Mouse (Mus musculus): ENCODE data around the gene Cacna2d2.

The Cacna2d2 gene

DNA sequence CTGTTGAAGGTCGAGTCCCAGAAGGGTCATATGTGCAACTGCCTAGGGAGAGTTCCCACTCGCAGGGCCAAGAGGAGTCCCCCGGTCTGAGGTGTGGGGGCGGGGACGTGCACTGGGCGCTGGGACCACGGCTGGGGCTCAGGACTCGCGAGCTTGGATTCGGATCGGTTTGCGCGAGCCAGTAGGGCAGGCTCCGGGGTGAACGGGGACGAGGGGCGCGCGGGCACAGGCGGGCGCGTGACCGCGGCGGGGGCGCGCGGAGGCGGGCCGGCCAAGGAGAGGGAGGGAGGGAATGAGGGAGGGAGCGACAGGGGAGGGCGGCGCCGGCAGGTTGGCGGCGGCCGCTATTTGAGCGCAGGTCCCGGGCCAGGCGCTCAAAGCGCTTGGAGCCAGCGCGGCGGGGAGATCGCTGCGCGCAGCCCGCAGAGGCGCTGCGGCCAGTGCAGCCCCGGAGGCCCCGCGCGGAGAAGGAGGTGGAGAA, at the start of gene Cacna2d2:
Gene Cacna2d2 (plus strand): TSS at position 122 of the 481 bp plus-strand sequence.
- in situ Hi-C loops (cut with MboI; ENCODE audit: low pct_unique_long_range_greater_than_20kb in 1 of 2, low sequenced_read_pairs in 2 of 2, unreplicated experiment in 1 of 2), result no loop called here

DNA sequence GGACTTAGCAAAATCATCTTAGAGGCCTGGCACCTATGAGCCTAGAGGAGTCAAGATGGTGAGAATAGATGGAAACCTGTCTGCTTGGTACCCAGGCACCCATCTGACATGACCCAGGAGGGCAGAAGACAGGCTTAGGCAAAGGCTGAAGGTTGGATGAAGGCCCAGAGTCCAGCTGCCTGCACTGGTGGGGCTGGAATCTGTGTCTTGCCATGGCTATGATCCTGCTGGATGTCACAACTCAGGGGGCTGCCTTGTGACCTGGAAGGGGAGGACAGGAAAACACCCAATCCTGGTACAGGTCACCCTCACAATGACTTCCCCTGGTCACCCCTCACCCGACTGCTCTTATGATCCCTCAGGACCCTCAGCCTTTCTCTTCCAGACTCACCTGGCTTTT, 44.6 kb upstream of the Cacna2d2 start:
- in situ Hi-C loops (cut with MboI; ENCODE audit: low pct_unique_long_range_greater_than_20kb in 1 of 2, low sequenced_read_pairs in 2 of 2, unreplicated experiment in 1 of 2), result loop anchor here (5.0 to 10.0 kb wide), 2 partner anchors 60 to 157 kb away; partner anchors contain the start of gene Cish (in 1 of the 2)

DNA sequence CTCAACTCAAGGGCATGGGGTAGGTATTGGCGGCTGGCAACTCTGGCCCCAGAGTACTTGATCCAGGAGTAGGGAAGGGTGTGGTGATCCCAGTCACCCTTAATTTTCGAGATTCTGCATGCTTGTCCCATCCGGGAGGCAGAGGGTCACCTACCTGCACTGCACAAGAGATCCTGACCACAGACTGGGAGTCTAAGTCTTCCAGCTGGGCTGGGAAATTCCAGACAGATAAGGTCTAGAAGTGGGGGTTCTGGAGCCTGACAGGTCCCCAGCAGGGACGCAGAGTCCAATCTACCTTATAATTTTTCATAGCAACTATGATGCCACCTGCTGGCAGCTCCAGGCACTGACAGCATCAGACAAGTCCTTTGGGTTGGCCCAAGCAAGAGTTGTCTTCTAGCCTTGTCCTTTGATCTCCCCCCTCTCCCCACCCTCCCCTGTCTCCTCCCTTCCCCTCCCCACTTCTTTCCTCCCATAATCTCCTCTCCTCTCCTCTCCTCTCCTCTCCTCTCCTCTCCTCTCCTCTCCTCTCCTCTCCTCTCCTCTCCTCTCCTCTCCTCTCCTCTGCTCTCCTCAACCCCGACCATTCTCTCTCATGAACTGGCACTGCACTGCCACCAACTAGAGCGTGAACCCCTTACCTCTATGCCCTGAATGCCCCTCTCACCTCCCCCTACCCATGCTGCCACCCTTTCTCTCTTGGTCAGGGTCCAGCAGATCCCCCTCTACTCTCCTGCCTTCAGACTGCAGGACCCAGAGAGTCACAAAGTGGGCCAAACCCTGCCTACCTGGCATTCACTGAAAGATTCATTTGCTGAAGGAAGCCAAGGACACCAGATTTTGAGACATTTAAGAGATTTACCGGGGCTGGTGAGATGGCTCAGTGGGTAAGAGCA, 43.3 kb upstream of the Cacna2d2 start:
- in situ Hi-C loops (cut with MboI; ENCODE audit: low pct_unique_long_range_greater_than_20kb in 1 of 2, low sequenced_read_pairs in 2 of 2, unreplicated experiment in 1 of 2), result loop anchor here (5.0 to 10.0 kb wide), 2 partner anchors 61 to 156 kb away; partner anchors contain the start of gene Cish (in 1 of the 2)

DNA sequence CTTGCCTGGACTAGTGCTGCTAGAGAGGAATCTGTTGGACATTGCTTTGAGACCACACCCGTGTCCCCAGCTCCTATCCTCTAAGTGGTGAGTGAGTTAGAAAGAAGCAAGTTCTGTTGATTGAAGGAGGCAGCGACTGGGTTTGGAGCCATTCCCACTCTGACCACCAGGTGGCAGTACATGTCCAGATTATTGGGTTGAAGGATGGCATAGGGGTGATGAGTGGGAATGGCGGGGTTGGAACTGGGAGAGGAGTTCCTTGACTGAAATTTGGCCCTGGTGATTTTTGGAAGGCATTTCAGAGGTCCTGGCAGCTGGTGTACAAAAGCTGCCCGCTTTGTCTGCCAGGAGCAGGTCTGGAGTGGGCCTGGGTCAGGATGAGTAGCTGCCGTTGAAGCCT, 41.8 kb upstream of the Cacna2d2 start:
- in situ Hi-C loops (cut with MboI; ENCODE audit: low pct_unique_long_range_greater_than_20kb in 1 of 2, low sequenced_read_pairs in 2 of 2, unreplicated experiment in 1 of 2), result loop anchor here (5.0 to 10.0 kb wide), 2 partner anchors 63 to 155 kb away; partner anchors contain the start of gene Cish (in 1 of the 2)

DNA sequence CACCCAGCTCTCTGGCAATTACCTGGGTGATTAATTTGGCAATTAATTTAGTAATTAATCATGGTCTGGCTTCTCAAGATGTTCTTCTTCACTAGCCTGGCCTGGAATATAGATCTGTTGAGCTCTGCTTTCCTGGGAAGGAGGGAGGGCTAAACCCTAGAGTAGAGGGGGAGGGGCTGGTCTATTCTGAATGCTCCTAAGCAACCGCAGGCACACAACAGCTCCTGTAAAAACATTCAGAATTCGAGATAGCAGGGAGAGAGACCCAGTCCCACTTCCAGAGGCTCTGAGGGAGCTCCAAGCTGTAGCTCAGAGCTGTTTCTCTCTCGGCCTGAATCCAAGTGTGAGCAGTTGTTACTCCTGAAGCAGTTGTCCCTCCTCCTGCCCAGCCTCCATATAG, 38.4 kb upstream of the Cacna2d2 start:
- in situ Hi-C loops (cut with MboI; ENCODE audit: low pct_unique_long_range_greater_than_20kb in 1 of 2, low sequenced_read_pairs in 2 of 2, unreplicated experiment in 1 of 2), result loop anchor here in 1 of 2 experiments (10.0 kb wide), 1 partner anchor 104 kb away; no protein-coding TSS in a partner anchor

DNA sequence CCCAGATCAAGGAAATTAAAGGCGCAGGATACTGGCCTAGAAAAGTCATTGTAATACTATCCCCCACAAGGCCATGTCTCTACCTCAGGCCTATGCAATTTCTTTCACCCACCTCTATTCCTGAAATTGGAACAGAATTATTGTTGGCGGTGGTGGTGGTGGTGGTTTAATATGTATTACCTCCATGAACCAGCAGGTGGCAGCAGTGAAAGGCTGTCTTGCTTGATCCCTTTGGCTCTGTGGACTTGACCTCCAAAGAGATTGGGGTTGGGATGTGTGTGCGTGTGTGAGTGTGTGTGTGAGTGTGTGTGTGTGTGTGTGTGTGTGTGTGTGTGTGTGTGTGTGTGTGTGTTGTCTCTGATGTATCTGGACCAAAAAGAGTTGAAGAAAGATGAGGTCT, 32.8 kb upstream of the Cacna2d2 start:
- in situ Hi-C loops (cut with MboI; ENCODE audit: low pct_unique_long_range_greater_than_20kb in 1 of 2, low sequenced_read_pairs in 2 of 2, unreplicated experiment in 1 of 2), result loop anchor here in 1 of 2 experiments (10.0 kb wide), 1 partner anchor 98 kb away; no protein-coding TSS in a partner anchor

DNA sequence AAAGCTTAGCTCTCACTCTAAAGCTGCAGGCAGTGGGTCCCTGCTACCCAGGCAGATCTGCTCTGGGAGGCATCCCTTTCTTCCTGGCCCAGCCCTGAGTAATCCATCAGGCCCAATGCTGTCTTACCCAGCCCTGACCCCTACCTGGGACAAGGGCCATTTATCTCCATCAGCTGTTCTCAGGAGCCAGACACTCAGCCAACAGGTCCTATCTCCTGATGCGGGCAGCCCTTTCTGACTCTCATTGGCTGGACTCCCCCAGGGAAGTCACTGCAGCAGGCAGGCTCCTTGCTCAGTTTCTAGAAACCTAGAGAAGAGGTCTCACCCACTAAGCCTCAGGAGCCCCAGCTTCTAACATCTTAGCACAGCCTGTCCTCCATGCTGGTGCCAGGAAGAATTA, 31.1 kb upstream of the Cacna2d2 start:
- in situ Hi-C loops (cut with MboI; ENCODE audit: low pct_unique_long_range_greater_than_20kb in 1 of 2, low sequenced_read_pairs in 2 of 2, unreplicated experiment in 1 of 2), result loop anchor here in 1 of 2 experiments (10.0 kb wide), 1 partner anchor 96 kb away; no protein-coding TSS in a partner anchor

DNA sequence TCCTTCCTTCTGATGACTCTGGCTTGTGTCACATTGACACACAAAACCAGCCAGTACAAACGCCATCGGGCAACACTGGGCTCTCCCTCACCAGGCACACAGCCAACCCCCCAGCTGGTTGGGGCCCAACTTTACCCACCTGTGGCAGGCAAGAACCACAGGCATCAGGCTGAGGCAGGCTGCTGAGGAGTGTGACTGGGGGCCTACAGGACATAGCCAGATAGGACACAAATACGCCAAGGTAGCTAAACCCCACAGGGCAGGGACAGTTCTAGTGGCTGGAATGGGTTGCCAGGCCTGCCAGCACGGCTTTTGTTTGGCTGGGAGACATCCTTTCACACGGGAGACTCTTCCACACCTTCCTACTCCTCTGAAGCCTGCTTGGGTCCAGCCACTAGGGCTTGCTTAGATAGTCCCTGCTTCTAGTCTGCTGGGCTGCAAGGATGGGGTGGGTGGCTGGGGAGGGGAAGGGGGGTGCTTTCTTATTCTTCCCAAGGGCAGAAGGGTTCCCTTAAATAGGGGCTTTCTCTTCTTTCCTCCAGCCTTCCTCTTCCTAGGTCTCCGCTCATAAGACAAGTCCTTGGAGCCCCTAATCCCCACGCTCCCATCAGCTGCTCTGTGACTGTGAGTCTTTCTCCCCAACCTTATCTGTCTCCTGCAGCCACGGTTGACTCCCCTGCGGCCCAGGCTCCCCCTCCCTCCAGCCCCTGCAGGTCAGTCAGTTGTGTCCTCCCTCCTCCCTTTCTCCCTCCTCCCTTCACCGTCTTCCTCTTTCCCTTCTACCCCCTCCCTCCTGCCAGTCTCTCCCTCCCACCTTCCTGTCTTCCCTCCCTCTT, 29.9 kb upstream of the Cacna2d2 start:
- in situ Hi-C loops (cut with MboI; ENCODE audit: low pct_unique_long_range_greater_than_20kb in 1 of 2, low sequenced_read_pairs in 2 of 2, unreplicated experiment in 1 of 2), result loop anchor here in 1 of 2 experiments (5.0 to 10.0 kb wide), 2 partner anchors 95 to 143 kb away; no protein-coding TSS in a partner anchor

DNA sequence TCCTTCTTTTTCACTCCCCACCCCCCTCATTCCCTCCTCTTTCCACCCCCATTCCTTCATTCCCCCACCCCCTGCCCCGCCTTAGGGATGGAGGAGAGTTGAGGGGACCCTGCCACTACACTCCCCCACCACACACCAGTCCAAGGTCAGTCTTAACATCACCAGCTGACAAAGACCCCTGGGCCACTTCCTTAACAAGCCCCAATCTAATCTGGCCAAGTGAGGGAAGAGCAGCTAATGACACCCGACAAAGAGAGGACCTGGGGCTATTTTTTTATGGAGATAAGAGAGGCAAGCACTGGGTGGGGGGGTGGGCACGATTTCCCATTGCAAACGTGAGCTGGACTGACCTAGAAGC, 29.3 kb upstream of the Cacna2d2 start:
- in situ Hi-C loops (cut with MboI; ENCODE audit: low pct_unique_long_range_greater_than_20kb in 1 of 2, low sequenced_read_pairs in 2 of 2, unreplicated experiment in 1 of 2), result loop anchor here in 1 of 2 experiments (5.0 kb wide), 1 partner anchor 142 kb away; no protein-coding TSS in a partner anchor

DNA sequence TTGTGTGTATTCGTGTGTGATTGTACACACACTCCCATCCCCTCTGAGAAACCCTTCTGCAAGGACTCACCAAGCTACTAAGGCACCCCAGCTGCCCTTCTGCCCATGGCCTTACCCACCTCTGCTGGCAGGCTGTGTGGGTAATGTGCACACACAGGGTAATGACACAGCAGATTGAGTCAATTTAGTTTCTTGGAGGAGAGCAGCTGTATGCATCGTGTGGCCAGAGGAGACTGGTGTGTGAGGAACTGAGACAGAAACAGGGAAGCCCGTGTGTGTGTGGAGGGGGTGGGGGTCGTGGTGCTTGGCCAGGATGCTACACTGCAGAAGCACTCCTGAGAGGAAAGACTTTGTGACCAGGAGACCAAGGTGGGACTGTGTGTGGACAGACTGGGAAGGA, 27.0 kb upstream of the Cacna2d2 start:
- in situ Hi-C loops (cut with MboI; ENCODE audit: low pct_unique_long_range_greater_than_20kb in 1 of 2, low sequenced_read_pairs in 2 of 2, unreplicated experiment in 1 of 2), result loop anchor here in 1 of 2 experiments (5.0 kb wide), 1 partner anchor 140 kb away; no protein-coding TSS in a partner anchor

DNA sequence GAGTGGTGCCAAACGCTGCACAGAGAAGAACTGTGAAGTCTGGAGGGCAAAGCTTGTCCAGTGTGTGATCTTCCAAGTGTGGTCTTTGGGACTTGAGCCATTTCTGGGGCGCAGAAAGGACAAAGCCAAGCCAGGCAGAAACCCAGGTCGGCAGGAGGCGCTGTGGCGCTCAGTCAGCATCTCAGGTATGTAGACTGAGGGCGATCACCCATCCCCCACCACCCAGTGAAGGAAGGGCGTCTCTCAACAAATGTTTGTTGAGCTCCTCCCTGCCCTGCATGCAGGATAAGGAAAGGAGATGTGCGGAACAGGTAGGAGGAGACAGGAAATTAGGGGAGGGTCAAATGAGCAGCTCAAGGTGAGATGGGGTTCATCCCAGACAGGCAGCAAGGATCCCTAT, 24.8 kb upstream of the Cacna2d2 start:
- in situ Hi-C loops (cut with MboI; ENCODE audit: low pct_unique_long_range_greater_than_20kb in 1 of 2, low sequenced_read_pairs in 2 of 2, unreplicated experiment in 1 of 2), result loop anchor here in 1 of 2 experiments (5.0 kb wide), 1 partner anchor 138 kb away; no protein-coding TSS in a partner anchor

DNA sequence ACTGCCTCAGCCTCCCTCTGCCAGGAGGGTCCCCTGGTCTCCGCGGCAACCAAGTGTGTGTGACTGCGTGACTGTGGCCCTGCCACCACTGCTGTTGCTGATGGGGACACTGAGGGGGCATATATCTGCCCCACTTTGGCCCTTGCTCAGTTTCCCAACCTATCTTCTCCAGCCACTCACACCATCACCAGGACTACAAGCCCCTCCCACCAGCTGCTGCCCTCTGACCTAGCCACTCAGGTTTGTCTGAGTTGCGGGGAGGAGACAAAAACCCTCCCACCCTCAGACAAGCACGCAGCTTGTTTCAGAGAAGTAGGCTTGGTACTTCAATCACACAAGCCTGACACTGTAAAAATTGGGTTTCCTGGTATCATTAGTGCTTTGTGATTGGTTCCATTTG, 24.0 kb upstream of the Cacna2d2 start:
- in situ Hi-C loops (cut with MboI; ENCODE audit: low pct_unique_long_range_greater_than_20kb in 1 of 2, low sequenced_read_pairs in 2 of 2, unreplicated experiment in 1 of 2), result no loop called here

DNA sequence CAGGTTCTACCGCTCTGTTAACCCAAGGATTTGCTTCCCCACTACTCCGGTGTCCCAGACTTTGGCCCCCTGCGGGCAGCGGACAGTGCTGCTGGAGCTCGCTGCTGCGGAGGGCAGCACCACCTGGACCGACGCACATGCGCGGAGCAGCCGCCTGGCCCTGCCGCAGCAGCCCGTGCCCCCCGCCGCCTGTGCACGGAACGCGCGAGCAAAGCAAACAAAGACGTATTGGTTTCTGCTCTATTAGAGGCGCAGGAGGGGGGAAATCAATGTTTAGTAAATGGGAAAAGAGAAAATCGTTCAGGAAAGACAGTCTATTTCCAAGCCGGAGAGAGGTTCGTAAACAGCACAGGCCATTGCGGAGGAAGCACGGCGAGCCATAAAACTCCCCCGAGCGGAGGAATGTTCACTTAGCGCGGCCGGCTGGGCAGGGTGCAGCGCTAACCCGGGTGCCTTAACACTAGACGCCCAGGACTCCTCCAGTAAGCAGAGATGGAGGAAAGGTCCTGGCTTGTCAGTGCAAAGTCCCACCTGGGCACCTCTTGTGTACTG, 21.4 kb upstream of the Cacna2d2 start:
- in situ Hi-C loops (cut with MboI; ENCODE audit: low pct_unique_long_range_greater_than_20kb in 1 of 2, low sequenced_read_pairs in 2 of 2, unreplicated experiment in 1 of 2), result no loop called here

DNA sequence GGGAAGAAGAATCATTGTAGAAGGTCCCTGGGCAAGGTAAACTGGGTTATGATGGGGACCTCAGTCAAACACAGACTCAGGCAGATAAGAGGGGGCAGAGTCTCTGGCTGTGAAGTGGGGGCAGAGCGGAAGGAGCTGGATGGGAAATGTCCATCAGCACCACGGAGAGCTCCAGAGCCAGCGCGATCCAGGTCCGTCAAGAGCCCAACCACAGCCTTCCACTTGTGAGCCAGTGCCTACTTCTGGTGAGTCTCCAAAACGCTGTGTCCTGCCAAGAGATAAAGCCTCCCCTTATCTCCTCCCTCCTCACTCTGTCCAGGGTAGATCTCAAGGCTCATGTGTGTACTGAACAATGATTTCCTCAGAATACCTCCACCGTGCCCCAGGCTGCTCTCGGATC, 17.7 kb upstream of the Cacna2d2 start:
- in situ Hi-C loops (cut with MboI; ENCODE audit: low pct_unique_long_range_greater_than_20kb in 1 of 2, low sequenced_read_pairs in 2 of 2, unreplicated experiment in 1 of 2), result no loop called here

DNA sequence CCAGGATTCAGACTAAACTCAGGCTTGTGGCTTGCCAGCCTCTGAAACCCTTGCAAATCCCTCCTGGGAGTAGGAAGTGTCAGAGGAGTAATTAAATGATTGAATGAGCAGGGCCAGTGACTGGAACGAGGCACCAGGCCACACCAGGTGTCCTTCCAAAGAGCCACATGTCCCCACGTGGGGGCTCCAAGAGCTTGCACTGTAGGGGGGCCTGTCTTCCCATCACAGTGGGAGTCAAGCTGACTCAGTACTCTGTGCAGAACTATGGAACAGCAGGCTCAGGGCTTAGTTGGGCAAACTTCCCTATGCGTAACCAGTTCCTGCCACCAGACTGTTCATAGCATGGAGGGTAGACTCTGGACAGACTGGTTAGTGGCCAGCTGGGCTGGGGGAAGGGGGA, 15.0 kb upstream of the Cacna2d2 start:
- in situ Hi-C loops (cut with MboI; ENCODE audit: low pct_unique_long_range_greater_than_20kb in 1 of 2, low sequenced_read_pairs in 2 of 2, unreplicated experiment in 1 of 2), result no loop called here

DNA sequence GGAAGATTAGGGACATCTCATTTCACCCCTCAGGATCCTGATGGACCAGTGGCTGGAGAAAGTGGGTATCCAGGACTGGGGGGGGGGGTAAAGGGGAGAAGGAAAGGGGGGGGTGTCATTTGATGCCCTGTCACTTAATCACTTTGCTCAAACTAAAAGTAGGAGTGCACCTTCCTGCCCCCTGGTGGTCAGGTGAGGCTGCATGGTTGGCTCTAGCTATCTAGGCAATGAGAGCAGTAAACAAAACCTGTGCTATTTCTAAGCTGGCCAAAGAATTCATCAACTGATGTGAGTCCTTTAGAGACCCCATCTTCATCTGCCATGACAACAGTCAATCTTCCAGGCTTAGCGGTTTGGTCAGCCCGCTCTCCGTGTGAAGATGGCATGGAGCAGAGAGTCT, 12.7 kb upstream of the Cacna2d2 start:
- in situ Hi-C loops (cut with MboI; ENCODE audit: low pct_unique_long_range_greater_than_20kb in 1 of 2, low sequenced_read_pairs in 2 of 2, unreplicated experiment in 1 of 2), result no loop called here

DNA sequence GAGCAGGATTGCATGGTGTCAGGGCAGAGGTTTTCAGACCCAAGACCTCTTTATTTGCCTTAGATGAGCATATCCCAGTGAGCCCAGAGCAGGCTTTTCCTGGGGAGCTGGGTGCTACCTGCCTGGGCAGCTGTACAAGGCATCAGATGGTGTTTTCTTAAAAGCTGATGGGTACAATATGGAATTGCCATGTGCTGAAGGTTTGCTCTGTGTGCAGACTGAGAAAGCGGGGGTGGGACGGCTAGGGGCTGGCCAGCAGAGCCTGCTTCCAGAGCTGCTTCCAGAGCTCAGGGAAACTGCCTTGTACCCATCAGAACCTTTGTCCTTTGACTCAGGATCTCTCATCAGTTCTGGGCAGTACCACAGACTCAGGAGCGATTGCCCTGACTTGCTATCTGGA, 11.7 kb upstream of the Cacna2d2 start:
- in situ Hi-C loops (cut with MboI; ENCODE audit: low pct_unique_long_range_greater_than_20kb in 1 of 2, low sequenced_read_pairs in 2 of 2, unreplicated experiment in 1 of 2), result no loop called here

DNA sequence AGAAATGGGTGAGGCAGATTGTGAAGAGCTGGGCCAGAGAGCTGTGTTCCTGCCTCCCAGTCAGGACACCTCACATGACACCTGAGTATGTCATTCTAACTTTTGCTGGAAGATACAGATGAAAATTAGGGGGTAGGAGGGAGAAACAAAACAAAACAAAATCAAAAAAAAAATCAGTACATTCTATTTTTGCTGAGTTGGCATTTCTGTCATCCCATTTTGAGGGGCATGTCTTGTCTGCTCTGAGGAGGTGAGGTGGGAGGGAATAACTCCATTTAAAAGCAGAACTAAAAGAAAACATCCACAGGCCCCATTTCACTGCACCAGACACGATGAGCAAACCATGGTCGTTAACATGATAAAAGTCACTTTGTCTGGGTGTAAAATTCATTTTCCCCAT, 11.1 kb upstream of the Cacna2d2 start:
- in situ Hi-C loops (cut with MboI; ENCODE audit: low pct_unique_long_range_greater_than_20kb in 1 of 2, low sequenced_read_pairs in 2 of 2, unreplicated experiment in 1 of 2), result no loop called here

All from mouse embryonic stem cell (cell line).